Mouse (Mus musculus): Measurements from ENCODE around the gene Pcp4l1. TPM values are rescaled to one million over a fixed set of nuclear protein-coding genes. Genes with fewer than 3 reads are reported as not detected.

Gene Pcp4l1
- total RNA-seq, 4 experiments from 2014 or later = 42.4 to 47.5 (median 44.4) TPM

- DNase-seq (ENCODE audit: low spot score in 2 of 2) = no peak
Observed at GRCm38 (mm10) chr1:171221281-171222193, 25.5 kb upstream of the Pcp4l1 start.

DNA sequence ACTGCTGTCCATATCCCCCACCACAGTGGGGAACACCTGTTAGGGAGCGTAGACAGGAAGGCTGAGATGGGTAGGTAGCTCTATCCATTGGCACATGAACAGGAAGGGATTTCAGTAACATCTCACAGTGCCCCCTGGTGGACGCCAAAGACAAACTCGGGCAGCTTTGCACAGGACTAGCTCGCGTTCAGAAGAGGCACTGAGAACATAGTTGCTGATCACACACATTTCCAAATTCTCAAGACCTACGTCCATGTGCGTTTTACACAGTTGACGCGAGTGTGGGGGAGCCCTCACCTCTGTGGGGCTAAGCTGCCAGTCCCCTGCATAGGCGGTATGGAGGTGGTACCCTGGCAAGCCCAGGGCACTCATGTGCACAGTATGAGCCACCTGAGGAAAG lies 24.8 kb upstream of the Pcp4l1 start:
- DNase-seq (ENCODE audit: low spot score in 2 of 2) = peak; percentile 81 to 93

- DNase-seq (ENCODE audit: low spot score in 2 of 2) = no peak
Observed at GRCm38 (mm10) chr1:171216241-171216955, 20.3 kb upstream of the Pcp4l1 start.

- no peak for DNase-seq (ENCODE audit: low spot score in 2 of 2)
Observed at GRCm38 (mm10) chr1:171213801-171214496, 17.9 kb upstream of the Pcp4l1 start, which contains the start of gene Nr1i3. Gene Nr1i3, plus strand, starts transcription at chr1:171213970.

GRCm38 (mm10) chr1:171212854-171213253 lies 16.8 kb upstream of the Pcp4l1 start:
- DNase-seq (ENCODE audit: low spot score in 2 of 2) = no peak

GRCm38 (mm10) chr1:171209409-171209808 lies 13.3 kb upstream of the Pcp4l1 start:
- no peak for DNase-seq (ENCODE audit: low spot score in 2 of 2)

GRCm38 (mm10) chr1:171205704-171206493 lies 9.8 kb upstream of the Pcp4l1 start:
- DNase-seq (ENCODE audit: low spot score in 2 of 2) = no peak

DNA sequence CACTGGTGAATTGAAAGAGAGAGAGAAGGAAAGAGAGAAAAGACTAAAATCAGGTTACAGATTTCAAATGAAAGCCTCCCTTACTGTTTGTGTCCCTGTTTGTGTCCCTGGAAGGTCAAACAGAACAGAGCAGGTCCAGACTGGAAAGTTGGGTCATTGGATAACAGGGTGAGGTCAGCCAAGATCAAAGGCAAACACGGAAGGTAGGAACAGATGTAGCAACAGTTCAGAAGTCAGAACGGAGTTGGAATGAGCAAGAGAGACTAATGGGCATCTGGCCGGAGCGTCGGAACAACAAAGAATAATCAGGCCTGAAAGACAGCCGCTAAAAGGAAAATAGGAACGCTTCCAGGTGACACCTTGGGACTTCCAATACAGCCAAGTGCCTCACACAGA lies 8.2 kb upstream of the Pcp4l1 start:
- DNase-seq (ENCODE audit: low spot score in 2 of 2) = no peak

DNA sequence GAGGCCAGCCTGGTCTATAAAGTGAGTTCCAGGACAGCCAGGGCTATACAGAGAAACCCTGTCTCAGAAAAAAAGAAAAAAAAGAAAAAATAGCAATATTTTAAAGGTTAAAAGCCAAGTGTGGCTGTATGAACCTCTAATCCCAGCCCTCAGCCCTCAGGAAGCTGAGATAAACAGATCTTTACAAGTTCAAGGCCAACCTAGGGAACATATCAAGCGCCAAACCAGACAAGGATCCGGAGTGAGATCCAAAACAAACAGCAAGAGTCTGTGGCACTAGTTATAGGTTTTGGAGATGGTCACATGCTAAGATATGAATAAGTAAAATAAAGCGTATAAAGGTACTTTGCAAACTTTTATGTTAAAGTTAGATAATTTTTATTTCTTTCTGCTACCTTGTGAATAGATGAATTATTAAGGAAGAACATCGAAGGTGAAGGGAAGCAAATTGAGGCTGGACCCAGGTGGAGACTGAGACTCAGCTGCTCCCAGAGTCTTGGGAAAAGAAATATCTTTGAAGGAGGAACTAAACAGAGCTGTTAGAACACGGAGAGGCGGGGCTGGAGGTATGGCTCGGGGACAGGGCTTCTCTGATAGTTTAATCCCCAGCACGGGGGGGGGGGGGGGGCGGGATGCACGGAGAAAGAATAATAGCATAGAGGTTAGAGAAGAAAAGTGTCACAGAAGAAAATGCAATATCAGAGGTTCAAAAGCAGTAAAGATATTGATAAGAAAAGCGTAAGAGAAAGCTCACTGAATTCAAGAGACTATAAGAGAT lies 7.6 kb upstream of the Pcp4l1 start:
- no peak for DNase-seq (ENCODE audit: low spot score in 2 of 2)

GRCm38 (mm10) chr1:171200769-171201168 lies 4.7 kb upstream of the Pcp4l1 start:
- no peak for DNase-seq (ENCODE audit: low spot score in 2 of 2)

GRCm38 (mm10) chr1:171199532-171199931 lies 3.5 kb upstream of the Pcp4l1 start:
- no peak for DNase-seq (ENCODE audit: low spot score in 2 of 2)

GRCm38 (mm10) chr1:171195046-171195822 lies 834 bp downstream of the Pcp4l1 start:
- DNase-seq (ENCODE audit: low spot score in 2 of 2) = no peak

- no peak for DNase-seq (ENCODE audit: low spot score in 2 of 2)
Observed at GRCm38 (mm10) chr1:171193911-171194830, 1.9 kb downstream of the Pcp4l1 start.

GRCm38 (mm10) chr1:171193093-171193840 lies 2.8 kb downstream of the Pcp4l1 start:
- DNase-seq (ENCODE audit: low spot score in 2 of 2) = no peak

GRCm38 (mm10) chr1:171192283-171192682 lies 3.8 kb downstream of the Pcp4l1 start:
- no peak for DNase-seq (ENCODE audit: low spot score in 2 of 2)

DNA sequence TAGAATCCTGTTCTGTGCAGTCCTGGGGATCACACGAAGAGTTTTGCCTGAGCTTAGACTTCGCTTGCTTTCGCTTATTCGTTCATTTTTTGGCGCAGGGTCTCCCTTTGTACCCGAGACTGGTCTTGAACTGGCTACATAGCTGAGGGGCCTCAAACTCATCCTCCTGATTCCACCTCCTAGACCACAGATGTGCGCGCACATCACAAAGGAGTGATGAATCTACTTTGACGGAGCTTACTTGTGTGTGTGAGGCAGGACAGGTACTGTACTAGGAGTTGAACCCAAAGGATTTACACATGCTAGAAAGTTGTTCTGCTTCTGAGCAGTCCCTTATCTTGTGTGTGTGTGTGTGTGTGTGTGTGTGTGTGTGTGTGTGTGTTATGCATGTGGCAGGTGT lies 5.2 kb downstream of the Pcp4l1 start:
- DNase-seq (ENCODE audit: low spot score in 2 of 2) = no peak

- no peak for DNase-seq (ENCODE audit: low spot score in 2 of 2)
Observed at GRCm38 (mm10) chr1:171189476-171190114, 6.5 kb downstream of the Pcp4l1 start.
